In the genomic region with DNA sequence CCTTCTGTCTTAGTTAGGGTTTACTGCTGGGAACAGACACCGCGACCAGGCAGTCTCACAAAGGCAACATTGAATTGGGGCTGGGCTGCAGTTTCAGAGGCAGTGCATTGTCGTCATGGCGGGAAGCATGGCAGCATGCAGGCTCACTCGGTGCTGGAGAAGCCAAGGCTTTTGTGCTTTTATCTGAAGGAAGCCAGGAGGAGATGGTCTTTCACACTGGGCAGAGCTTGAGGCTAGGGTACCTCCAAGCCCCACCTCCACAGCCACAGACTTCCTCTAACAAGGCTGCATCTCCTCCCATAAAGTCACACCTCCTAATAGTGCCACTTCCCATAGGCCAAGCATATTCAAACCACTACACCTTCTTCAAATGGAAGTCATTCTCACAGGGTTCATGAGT, we compare ENCODE assay signal across 14 mouse cellular contexts.
"Had no signal": no experiment of that assay in that cellular context is flagged by ENCODE, and none has a peak within 500 bp of the region (broad histone marks: within the 10 kb centered on the region; RNA-seq: fewer than 3 reads in every experiment).

No protein-coding gene starts in this region.

- H3K36me3 ChIP-seq: kidney, embryonic 15.5 days; midbrain, embryonic 13.5 days had no signal

- H3K4me2 ChIP-seq: kidney, embryonic 15.5 days; liver, embryonic 11.5 days; liver, embryonic 15.5 days; midbrain, embryonic 13.5 days had no signal

- H3K9ac ChIP-seq: kidney, embryonic 15.5 days; liver, embryonic 15.5 days; midbrain, embryonic 13.5 days had no signal

- H3K4me3 ChIP-seq: kidney, embryonic 15.5 days; limb, embryonic 10.5 days; liver, embryonic 15.5 days; midbrain, embryonic 13.5 days had no signal

- H3K9me3 ChIP-seq: kidney, embryonic 15.5 days; limb, embryonic 10.5 days; liver, embryonic 15.5 days; midbrain, embryonic 13.5 days had no signal

- H3K4me1 ChIP-seq: limb, embryonic 10.5 days had no signal

- ATAC-seq: lung, postnatal 0 days; midbrain, embryonic 13.5 days had no signal

- DNase-seq: kidney, adult 2 months; kidney, postnatal 14 days; lung, adult 2 months; lung, postnatal 36 days; right cerebral cortex, adult 18-20 months; right cerebral cortex, postnatal 25 days; thymus, postnatal 4 days had no signal

- H3K27ac ChIP-seq: kidney, embryonic 15.5 days; limb, embryonic 10.5 days; liver, embryonic 15.5 days; midbrain, embryonic 13.5 days; stomach, postnatal 0 days had no signal

- H3K27me3 ChIP-seq: kidney, embryonic 15.5 days; liver, embryonic 15.5 days; midbrain, embryonic 13.5 days had no signal
